In genomic region chr7:83748405-83748804, GRCm38 (mm10) we compare ENCODE assay signal across 29 mouse cellular contexts. TPM values are rescaled to one million over a fixed set of nuclear protein-coding genes. Genes with fewer than 3 reads are reported as not detected.
"Had no signal": no experiment of that assay in that cellular context is flagged by ENCODE, and none has a peak within 500 bp of the region (broad histone marks: within the 10 kb centered on the region; RNA-seq: fewer than 3 reads in every experiment).

No protein-coding gene starts in this region.

- H3K27me3 ChIP-seq: heart, embryonic 13.5 days; heart, embryonic 15.5 days; hindbrain, embryonic 13.5 days; hindbrain, embryonic 15.5 days; kidney, embryonic 15.5 days; liver, embryonic 13.5 days; liver, embryonic 15.5 days had no signal

- H3K36me3 ChIP-seq: heart, embryonic 13.5 days; heart, embryonic 15.5 days; hindbrain, embryonic 13.5 days; hindbrain, embryonic 15.5 days; kidney, embryonic 15.5 days; limb, embryonic 12.5 days; liver, embryonic 13.5 days; liver, embryonic 15.5 days had no signal

- H3K9me3 ChIP-seq: heart, embryonic 13.5 days; heart, embryonic 15.5 days; hindbrain, embryonic 13.5 days; hindbrain, embryonic 15.5 days; kidney, embryonic 15.5 days; limb, embryonic 12.5 days; liver, embryonic 13.5 days; liver, embryonic 15.5 days had no signal

- H3K4me1 ChIP-seq: kidney, embryonic 15.5 days; liver, embryonic 13.5 days; liver, embryonic 15.5 days had no signal

- DNase-seq: gastrocnemius, postnatal 14 days; gastrocnemius, postnatal 36 days; heart, adult 2 months; heart, postnatal 4 days; kidney, adult 11 months; kidney, adult 2 months; kidney, adult 9 months; kidney, postnatal 14 days; kidney, postnatal 36 days; layer of hippocampus, adult 9-11 months; layer of hippocampus, postnatal 36 days; left cerebral cortex, postnatal 4 days; liver; liver, embryonic 13.5 days; liver, postnatal 0 days had no signal

- H3K27ac ChIP-seq: heart, adult 2 months; heart, embryonic 13.5 days; heart, embryonic 15.5 days; hindbrain, embryonic 13.5 days; hindbrain, embryonic 15.5 days; kidney, embryonic 15.5 days; kidney, postnatal 0 days; limb, embryonic 12.5 days; liver, embryonic 13.5 days; liver, embryonic 15.5 days had no signal

- H3K4me3 ChIP-seq: heart, adult 2 months; heart, embryonic 13.5 days; heart, embryonic 15.5 days; hindbrain, embryonic 13.5 days; hindbrain, embryonic 15.5 days; kidney, embryonic 15.5 days; limb, embryonic 12.5 days; liver, embryonic 13.5 days; liver, embryonic 15.5 days had no signal

- ATAC-seq: intestine, embryonic 16.5 days; liver, postnatal 0 days had no signal

RNA-seq across cellular contexts. Expression of gene Cfap161, which starts 46.3 kb away (rescaled TPM):
- total RNA-seq: gastrocnemius, adult 18-20 months; gastrocnemius, adult 8-10 months; gastrocnemius, postnatal 14 days; gastrocnemius, postnatal 36 days; heart, adult 2 months; heart, postnatal 25 days had no signal
- polyA plus RNA-seq: kidney, adult 2 months; large intestine, adult 2 months; liver, embryonic 11.5 days; liver, embryonic 13.5 days; liver, embryonic 15.5 days; liver, postnatal 0 days had no signal
